Mouse (Mus musculus) gastrocnemius, postnatal 25 days (tissue): ENCODE results near the gene Olfr1056. TPM values are rescaled to one million over a fixed set of nuclear protein-coding genes. Genes with fewer than 3 reads are reported as not detected.
"Not testable (repeated sequence)": the region's sequence is repeated elsewhere in the genome, so short reads cannot be mapped to it uniquely, and the experiment has no call there.

Experiments
- DNase-seq: peaks from one replicate; pipeline ENCODE4 v3.0.0; 2022
- long read RNA-seq, 2 experiments: library from polyadenylated mRNA; stranded (forward); transcript quantifications; one replicate each; pipeline ENCODE4 v2.0.0; 2021
- total RNA-seq, 2 experiments: library from RNA; stranded (reverse); gene quantifications; 1 replicate in 1 of 2; 2 replicates in 1 of 2; pipeline ENCODE4 v1.2.3; 2021

Gene Olfr1056
- not detected for total RNA-seq
- long read RNA-seq, experiment 1, result 0 reads
- long read RNA-seq, experiment 2, result 0 reads

DNA sequence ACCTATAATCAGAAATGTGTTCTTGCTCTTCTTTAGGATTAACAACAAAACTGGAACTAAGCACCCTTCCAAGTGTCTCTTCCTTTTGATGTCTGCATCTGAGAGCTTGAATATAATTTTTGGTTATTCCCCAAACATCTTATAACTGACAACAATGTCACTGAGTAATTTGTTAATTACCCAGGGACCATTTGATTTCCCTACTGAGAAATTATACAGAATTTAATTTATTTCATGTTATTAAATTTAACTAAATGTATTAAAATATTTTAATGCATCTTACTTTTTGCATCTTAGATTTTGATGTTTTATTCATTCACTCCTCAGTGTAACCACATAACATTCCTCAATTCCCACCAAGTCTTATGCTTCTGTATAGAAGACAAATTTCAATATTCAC, at the start of gene Olfr1056:
TSS of gene Olfr1056 (minus strand) at position 101 of the 400 bp plus-strand sequence.
- DNase-seq, result no peak

DNA sequence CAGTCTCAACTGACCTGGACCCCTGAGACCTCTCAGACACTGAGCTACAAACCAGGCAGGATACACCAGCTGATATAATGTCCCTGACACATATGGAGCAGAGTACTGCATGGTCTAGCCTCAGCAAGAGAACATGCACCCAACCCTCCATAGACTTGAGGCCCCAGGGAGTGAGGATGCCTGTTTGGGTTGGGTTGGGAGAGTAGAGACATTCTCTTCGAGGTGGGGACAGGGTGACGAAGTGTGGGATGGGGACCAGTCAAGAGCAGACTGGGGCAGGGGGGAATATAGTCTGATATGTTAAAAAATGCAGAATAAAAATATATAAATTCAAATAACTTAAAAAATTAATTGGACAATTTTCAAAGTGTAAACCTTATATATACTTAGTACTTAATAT, 32.8 kb upstream of the Olfr1056 start:
- DNase-seq, result no peak

DNA sequence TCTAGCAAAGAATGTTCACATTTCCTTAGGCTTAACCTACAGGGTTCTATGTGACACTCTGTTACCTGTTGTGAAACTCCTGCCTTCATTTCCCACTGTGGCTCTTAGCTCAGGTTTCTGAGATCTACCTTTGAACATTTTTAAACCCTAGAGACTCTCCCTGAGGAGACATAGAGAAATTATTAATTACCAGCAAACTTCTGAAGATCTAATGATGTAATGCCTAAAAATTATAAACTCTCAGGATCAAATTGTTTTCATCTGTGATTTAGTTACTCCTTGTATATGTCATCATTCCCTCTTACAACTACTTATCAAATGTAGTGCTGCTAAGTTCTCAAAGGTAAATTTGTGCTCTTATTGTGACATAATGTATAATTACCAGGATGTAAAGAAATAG, 26.2 kb upstream of the Olfr1056 start, which contains the start of gene Olfr1058:
TSS of gene Olfr1058 (minus strand) at position 101 of the 400 bp plus-strand sequence.
- DNase-seq, result not testable (repeated sequence)

DNA sequence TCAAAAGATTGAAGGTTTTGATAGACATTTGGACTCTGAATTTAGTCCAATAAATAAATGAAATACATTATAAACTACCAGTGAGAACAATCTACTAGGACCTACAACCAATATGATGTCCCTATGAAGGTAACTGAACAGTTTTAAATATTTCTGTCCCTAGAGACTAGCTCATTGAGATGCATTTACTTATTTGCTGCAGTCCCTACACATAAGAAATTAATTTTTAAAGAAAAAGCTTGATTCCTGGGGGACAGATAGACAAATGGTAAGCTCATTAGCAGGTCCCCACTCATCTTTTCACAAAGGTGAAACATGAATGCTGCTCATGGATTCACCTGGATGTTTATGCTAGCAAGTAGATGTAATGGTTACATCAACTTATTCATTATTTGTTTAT, 16.0 kb upstream of the Olfr1056 start, which contains the start of gene Olfr1057:
TSS of gene Olfr1057 (minus strand) at position 101 of the 400 bp plus-strand sequence.
- DNase-seq, result no peak

DNA sequence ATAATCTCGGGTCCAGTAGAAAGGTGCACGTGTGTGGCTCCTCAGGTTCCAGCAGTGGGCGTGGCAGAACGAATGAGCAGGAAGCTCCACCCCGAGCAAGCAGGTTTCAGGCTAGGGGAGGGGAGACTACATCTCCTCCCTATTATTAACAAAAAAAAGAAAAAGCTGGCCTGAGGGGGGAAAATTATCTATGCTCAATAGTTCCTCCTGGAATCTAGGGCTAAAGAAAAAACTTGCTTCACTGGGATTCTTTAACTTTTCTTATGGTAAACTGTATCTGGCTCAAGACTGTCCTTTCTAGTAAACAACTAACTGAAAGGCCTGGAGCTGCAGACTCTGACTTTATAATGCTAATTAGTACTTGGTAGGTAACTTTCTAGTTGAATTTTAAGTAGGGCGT, 4.1 kb upstream of the Olfr1056 start:
- DNase-seq, result not testable (repeated sequence)

DNA sequence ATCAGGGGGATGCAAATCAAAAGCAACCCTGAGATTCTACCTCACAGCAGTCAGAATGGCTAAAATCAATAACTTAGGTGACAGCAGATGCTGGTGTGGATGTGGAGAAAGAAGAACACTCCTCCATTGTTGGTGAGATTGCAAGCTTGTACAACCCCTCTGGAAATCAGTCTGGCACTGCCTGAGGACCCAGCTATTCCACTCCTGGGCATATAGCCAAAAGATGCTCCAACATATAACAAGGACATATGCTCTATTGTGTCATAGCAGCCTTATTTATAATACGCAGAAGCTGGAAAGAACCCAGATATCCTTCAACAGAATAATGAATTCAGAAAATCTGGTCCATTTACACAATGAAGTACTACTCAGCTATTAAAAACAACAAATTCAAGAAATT, 10.5 kb downstream of the Olfr1056 start:
- DNase-seq, result not testable (repeated sequence)

DNA sequence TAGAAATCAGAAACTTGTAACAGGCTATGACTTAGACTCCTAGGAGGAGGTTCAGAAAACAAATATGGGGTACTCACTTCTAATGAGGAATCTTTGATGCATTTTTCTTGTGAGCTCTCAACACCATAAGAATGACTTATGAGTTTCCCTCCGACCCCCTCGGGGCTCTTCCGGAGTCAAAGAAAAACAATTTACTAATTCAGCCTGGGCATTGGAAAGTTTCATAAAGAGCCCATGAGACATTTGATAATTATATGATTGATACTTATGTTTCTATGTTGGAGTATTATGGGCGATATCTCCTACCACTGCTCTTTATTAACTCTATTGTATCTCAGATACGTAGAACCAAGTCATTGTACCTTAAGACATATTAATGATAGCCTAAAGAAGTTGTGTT, 12.1 kb downstream of the Olfr1056 start, which contains the start of gene Olfr1055:
TSS of gene Olfr1055 (minus strand) at position 101 of the 400 bp plus-strand sequence.
- DNase-seq, result no peak

DNA sequence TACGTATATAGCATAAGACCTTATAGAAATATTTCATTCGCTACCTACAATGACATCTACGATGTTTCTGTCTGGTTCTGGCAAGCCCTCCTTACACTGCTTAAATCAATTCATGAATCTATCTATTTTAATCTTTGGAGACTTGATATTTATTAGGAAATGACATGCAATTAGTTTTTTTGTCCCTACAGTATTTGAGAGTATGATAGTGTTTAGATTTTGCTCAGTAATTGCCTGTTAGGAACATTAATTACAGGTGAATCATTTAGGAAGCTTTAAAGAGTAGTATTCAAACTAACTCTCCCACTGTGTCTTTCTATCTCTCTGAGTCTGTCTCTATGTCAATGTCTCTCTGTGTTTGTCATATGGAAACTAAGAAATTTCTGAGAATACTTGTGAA, 26.9 kb downstream of the Olfr1056 start, which contains the start of gene Olfr1054:
TSS of gene Olfr1054 (minus strand) at position 101 of the 400 bp plus-strand sequence.
- no peak for DNase-seq

DNA sequence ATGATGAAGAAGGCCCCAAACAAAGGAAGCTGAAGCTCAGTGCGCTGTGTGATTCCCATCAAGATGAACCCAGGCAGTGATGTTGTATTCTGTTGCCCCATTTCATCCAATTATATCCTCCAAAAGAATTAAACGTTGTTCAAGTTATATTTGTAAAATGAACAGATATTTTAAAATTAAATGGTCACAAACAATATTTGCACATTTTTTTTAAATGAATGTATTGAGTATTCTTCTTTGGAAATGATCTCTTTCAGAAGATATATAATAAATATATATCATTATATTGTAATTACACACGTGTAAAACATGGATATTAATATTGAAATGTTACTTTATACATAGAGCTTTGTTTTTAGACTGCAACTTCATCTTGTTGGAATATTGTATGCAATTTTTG, 47.1 kb downstream of the Olfr1056 start, which contains the start of gene Olfr1053:
TSS of gene Olfr1053 (minus strand) at position 101 of the 400 bp plus-strand sequence.
- no peak for DNase-seq

Other genes with a start within 250 kb of the Olfr1056 start
- not detected for gene Olfr1039, start 226.5 kb downstream of the Olfr1056 start, total RNA-seq
- not detected for gene Olfr1040, start 215.7 kb downstream of the Olfr1056 start, total RNA-seq
- gene Olfr1042, start 200.6 kb downstream of the Olfr1056 start, total RNA-seq, result not detected
- gene Olfr1043, start 194.9 kb downstream of the Olfr1056 start, total RNA-seq, result not detected
- not detected for gene Olfr1044, start 184.6 kb downstream of the Olfr1056 start, total RNA-seq
- not detected for gene Olfr52, start 176.8 kb downstream of the Olfr1056 start, total RNA-seq
- not detected for gene Olfr1045, start 159.5 kb downstream of the Olfr1056 start, total RNA-seq
- not detected for gene Olfr1046, start 143.2 kb downstream of the Olfr1056 start, total RNA-seq
- gene Olfr1047, start 131.1 kb downstream of the Olfr1056 start, total RNA-seq, result not detected
- not detected for gene Olfr1048, start 122.2 kb downstream of the Olfr1056 start, total RNA-seq
- not detected for gene Olfr1049, start 104.1 kb downstream of the Olfr1056 start, total RNA-seq
- not detected for gene Olfr1051, start 83.4 kb downstream of the Olfr1056 start, total RNA-seq
- gene Olfr1052, start 70.0 kb downstream of the Olfr1056 start, total RNA-seq, result not detected
- not detected for gene Olfr1053, start 47.2 kb downstream of the Olfr1056 start, total RNA-seq
- not detected for gene Olfr1054, start 27.0 kb downstream of the Olfr1056 start, total RNA-seq
- gene Olfr1055, start 12.2 kb downstream of the Olfr1056 start, total RNA-seq, result not detected
- gene Olfr1057, start 15.9 kb upstream of the Olfr1056 start, total RNA-seq, result not detected
- gene Olfr1058, start 26.1 kb upstream of the Olfr1056 start, total RNA-seq, result not detected
- gene Olfr1061, start 51.6 kb upstream of the Olfr1056 start, total RNA-seq, result not detected
- gene Olfr1062, start 64.3 kb upstream of the Olfr1056 start, total RNA-seq, result not detected
- not detected for gene Olfr1065, start 88.1 kb upstream of the Olfr1056 start, total RNA-seq
- not detected for gene Olfr1066, start 93.8 kb upstream of the Olfr1056 start, total RNA-seq
- gene Olfr228, start 124.9 kb upstream of the Olfr1056 start, total RNA-seq, result not detected
- not detected for gene Olfr1076, start 146.0 kb upstream of the Olfr1056 start, total RNA-seq
- gene Olfr1079, start 180.0 kb upstream of the Olfr1056 start, total RNA-seq, result not detected
- gene Olfr1080, start 195.8 kb upstream of the Olfr1056 start, total RNA-seq, result not detected
- gene Olfr1082, start 236.5 kb upstream of the Olfr1056 start, total RNA-seq, result not detected